Mouse (Mus musculus) forebrain, embryonic 13.5 days (tissue): ENCODE measurements around the gene Ank3. TPM values are rescaled to one million over a fixed set of nuclear protein-coding genes. Genes with fewer than 3 reads are reported as not detected.

Experiments used
- ATAC-seq: fragments of 200-750 bp; cut with Nextera tagmentation; 2 replicates; pipeline ENCODE4 v1.8.0; 2017
- H3K27ac ChIP-seq: fragments of 300-500 bp; sonication (generic); 2 replicates; pipeline ENCODE4 v1.5.1; 2015; ENCODE audit warnings: inconsistent platforms, mild to moderate bottlenecking, moderate library complexity
- H3K27me3 ChIP-seq: fragments of 300-500 bp; sonication (generic); 2 replicates; pipeline ENCODE4 v1.6.1; 2015; ENCODE audit warnings: mild to moderate bottlenecking, inconsistent platforms
- H3K36me3 ChIP-seq: fragments of 300-500 bp; sonication (generic); 2 replicates; pipeline ENCODE4 v1.6.1; 2015; ENCODE audit warnings: mild to moderate bottlenecking, inconsistent platforms; ENCODE audit not compliant: poor library complexity, severe bottlenecking
- H3K4me1 ChIP-seq: fragments of 300-500 bp; sonication (generic); 2 replicates; pipeline ENCODE4 v1.6.1; 2015; ENCODE audit warnings: inconsistent platforms
- H3K4me2 ChIP-seq: fragments of 300-500 bp; sonication (generic); 2 replicates; pipeline ENCODE4 v1.6.1; 2015; ENCODE audit warnings: inconsistent platforms, mild to moderate bottlenecking, moderate library complexity
- H3K4me3 ChIP-seq: fragments of 300-500 bp; sonication (generic); 2 replicates; pipeline ENCODE4 v1.5.1; 2015; ENCODE audit warnings: mild to moderate bottlenecking, inconsistent platforms
- H3K9ac ChIP-seq: fragments of 300-500 bp; sonication (generic); 2 replicates; pipeline ENCODE4 v1.6.1; 2015; ENCODE audit warnings: mild to moderate bottlenecking, inconsistent platforms
- H3K9me3 ChIP-seq: fragments of 300-500 bp; sonication (generic); replicated peaks from 2 replicates; pipeline ENCODE4 v1.6.1; 2016; ENCODE audit warnings: inconsistent platforms
- WGBS: fragments of 180-500 bp; shearing (Covaris S2); methylation state at CpG from one replicate; pipeline ENCODE4 v1.1.7; 2015; 5-methylcytosine and 5-hydroxymethylcytosine counted together
- polyA plus RNA-seq: library from polyadenylated mRNA; unstranded; fragments of >200 nt; fragmentation: Nextera tagmentation; extraction: Ambion mirVana; gene quantifications from 2 replicates; pipeline ENCODE4 v1.2.1, GENCODE M21; 2015

Gene Ank3
- polyA plus RNA-seq, 1 experiment from 2014 or later = 63.5 TPM

- no peak for ATAC-seq
- 37% methylated on average over 10 of the region's 10 CpGs for WGBS
- no peak overlapping the region for H3K4me3 ChIP-seq
- H3K27ac ChIP-seq = no peak overlapping the region
- H3K9me3 ChIP-seq = no peaks in the 10 kb centered on the region
- peaks cover 10% of the 10 kb centered on the region for H3K4me1 ChIP-seq
- no peaks in the 10 kb centered on the region for H3K27me3 ChIP-seq
- H3K4me2 ChIP-seq = peak overlapping the region; percentile 20; the same call in 1 of the 2 replicates
- H3K9ac ChIP-seq = no peak overlapping the region
- no peaks in the 10 kb centered on the region for H3K36me3 ChIP-seq
Measured at GRCm38 (mm10) chr10:70060689-70061081, 662.1 kb downstream of the Ank3 start.

- WGBS = 86% methylated on average over 6 of the region's 6 CpGs
- Histone ChIP-seq H3K4me2 (no peak overlapping the region), H3K9me3 (no peaks in the 10 kb centered on the region), H3K9ac (no peak overlapping the region), H3K27me3 (no peaks in the 10 kb centered on the region), H3K4me1 (peaks cover 18% of the 10 kb centered on the region), H3K27ac (no peak overlapping the region), H3K36me3 (no peaks in the 10 kb centered on the region), H3K4me3 (no peak overlapping the region)
- ATAC-seq = no peak
Measured at GRCm38 (mm10) chr10:70063881-70064555, 665.4 kb downstream of the Ank3 start.

- H3K36me3 ChIP-seq = no peaks in the 10 kb centered on the region
- 55% methylated on average over 3 of the region's 3 CpGs for WGBS
- H3K4me2 ChIP-seq = no peak overlapping the region
- H3K9ac ChIP-seq = no peak overlapping the region
- no peak overlapping the region for H3K27ac ChIP-seq
- H3K4me3 ChIP-seq = no peak overlapping the region
- H3K4me1 ChIP-seq = peaks cover 16% of the 10 kb centered on the region
- no peak for ATAC-seq
- no peaks in the 10 kb centered on the region for H3K27me3 ChIP-seq
- no peaks in the 10 kb centered on the region for H3K9me3 ChIP-seq
Measured at GRCm38 (mm10) chr10:70065191-70065590, 666.6 kb downstream of the Ank3 start.

- no peak overlapping the region; the same call in 1 of the 2 replicates for H3K27ac ChIP-seq
- peak; percentile 58; the same call in 1 of the 2 replicates for ATAC-seq
Measured at GRCm38 (mm10) chr10:70066497-70067168, 668.1 kb downstream of the Ank3 start.

GRCm38 (mm10) chr10:70067169-70068115 is 668.9 kb downstream of the Ank3 start:
- H3K4me1 ChIP-seq = peaks cover 8% of the 10 kb centered on the region
- H3K27ac ChIP-seq = no peak overlapping the region
- 0 out of 2 replicates have a peak, but pooled peaks have one; percentile 24 for ATAC-seq
- H3K4me3 ChIP-seq = no peak overlapping the region
- 0 out of 2 replicates have a peak, but pooled peaks cover 3% of the 10 kb centered on the region for H3K9me3 ChIP-seq
- 64% methylated on average over 6 of the region's 6 CpGs for WGBS
- no peaks in the 10 kb centered on the region for H3K36me3 ChIP-seq
- H3K4me2 ChIP-seq = no peak overlapping the region
- H3K27me3 ChIP-seq = no peaks in the 10 kb centered on the region
- H3K9ac ChIP-seq = no peak overlapping the region

More at GRCm38 (mm10) chr10:70066497-70067168, 668.1 kb downstream of the Ank3 start:
- Histone ChIP-seq H3K36me3 (no peaks in the 10 kb centered on the region), H3K4me2 (no peak overlapping the region), H3K4me1 (peaks cover 8% of the 10 kb centered on the region), H3K27me3 (no peaks in the 10 kb centered on the region), H3K9me3 (0 out of 2 replicates have a peak, but pooled peaks cover 3% of the 10 kb centered on the region), H3K9ac (no peak overlapping the region), H3K4me3 (no peak overlapping the region)
- 42% methylated on average over 8 of the region's 8 CpGs for WGBS

- 62% methylated on average over 6 of the region's 6 CpGs for WGBS
- Histone ChIP-seq H3K9ac (no peak overlapping the region), H3K36me3 (no peaks in the 10 kb centered on the region), H3K4me1 (peaks cover 8% of the 10 kb centered on the region), H3K4me2 (no peak overlapping the region), H3K27ac (no peak overlapping the region), H3K4me3 (no peak overlapping the region), H3K9me3 (0 out of 2 replicates have a peak, but pooled peaks cover 3% of the 10 kb centered on the region), H3K27me3 (no peaks in the 10 kb centered on the region)
- no peak for ATAC-seq
Measured at GRCm38 (mm10) chr10:70069321-70069720, 670.7 kb downstream of the Ank3 start.

GRCm38 (mm10) chr10:70071334-70071733 is 672.8 kb downstream of the Ank3 start:
- 87% methylated on average over 4 of the region's 4 CpGs for WGBS
- Histone ChIP-seq H3K4me1 (peaks cover 8% of the 10 kb centered on the region), H3K36me3 (no peaks in the 10 kb centered on the region), H3K9ac (no peak overlapping the region), H3K27me3 (no peaks in the 10 kb centered on the region), H3K4me3 (no peak overlapping the region), H3K27ac (no peak overlapping the region), H3K4me2 (no peak overlapping the region), H3K9me3 (0 out of 2 replicates have a peak, but pooled peaks cover 3% of the 10 kb centered on the region)
- ATAC-seq = no peak

Other genes with a start within 250 kb of the Ank3 start
- gene Rhobtb1, start 247.3 kb upstream of the Ank3 start, polyA plus RNA-seq = 13.4 and 16.4 TPM in 2 replicates
- 0.94 and 1.2 TPM in 2 replicates for gene A930033H14Rik, start 185.7 kb upstream of the Ank3 start, polyA plus RNA-seq
- gene Cdk1, start 45.8 kb upstream of the Ank3 start, polyA plus RNA-seq = 365 and 378 TPM in 2 replicates